Mouse (Mus musculus): ENCODE measurements around the gene Pakap. TPM values are rescaled to one million over a fixed set of nuclear protein-coding genes. Genes with fewer than 3 reads are reported as not detected.

The Pakap gene
- polyA plus RNA-seq, 2 experiments = 0.51 TPM; not detected in 1

DNA sequence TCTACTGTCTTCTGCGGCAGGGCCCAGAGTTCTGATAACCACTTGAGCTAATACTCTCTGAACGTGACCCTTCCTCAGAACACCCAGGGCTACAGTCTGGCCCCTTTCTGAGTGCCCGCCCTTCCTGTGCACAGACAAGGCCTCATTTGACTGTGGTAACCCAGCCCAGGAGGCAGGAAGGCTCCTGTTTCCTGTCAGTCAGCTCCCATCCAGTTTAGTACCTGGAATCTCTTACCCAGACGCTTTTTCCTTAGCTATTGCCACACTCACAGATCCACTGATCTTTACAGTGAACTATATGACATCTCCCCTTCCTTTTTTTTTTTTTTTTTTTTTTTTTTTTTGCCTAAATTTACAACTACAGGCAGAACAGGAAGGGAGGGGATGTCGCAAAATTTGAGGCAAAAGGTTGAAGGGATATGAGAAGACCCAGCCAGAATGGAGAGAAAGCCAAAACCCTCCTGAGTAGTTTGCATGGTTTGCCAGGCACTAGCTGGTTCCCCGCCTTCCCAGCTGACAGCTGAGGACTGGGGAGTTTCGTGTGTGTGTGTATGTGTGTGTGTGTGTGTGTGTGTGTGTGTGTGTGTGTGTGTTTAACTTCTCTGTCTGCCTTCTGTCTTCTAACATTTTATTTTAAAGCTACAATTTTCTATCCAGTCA lies 245.1 kb downstream of the Pakap start:
- no peak for DNase-seq (ENCODE audit: low read depth in 3 of 3, low spot score in 3 of 3)
- Histone ChIP-seq H3K9me3 (ENCODE audit: control insufficient read depth, low read length) (no peaks in the 10 kb centered on the region), H3K27ac (no peak overlapping the region), H3K27me3 (ENCODE audit: control insufficient read depth, insufficient read depth, low read length) (no peaks in the 10 kb centered on the region), H3K36me3 (replicated peaks; ENCODE audit: control insufficient read depth, insufficient read depth, low read depth) (no peaks in the 10 kb centered on the region), H3K4me2 (ENCODE audit: low read depth) (no peak overlapping the region), H3K4me1 (replicated peaks; ENCODE audit: control insufficient read depth in 2 of 2, insufficient read depth in 2 of 2, low read length in 1 of 2) (peaks cover 0 to 10% of the 10 kb centered on the region in 2 experiments; a peak in 2 of 4 replicates), H3K4me3 (ENCODE audit: insufficient read depth in 1 of 2, low read depth in 2 of 2, low read length in 2 of 2) (no peak overlapping the region), H3K9ac (replicated peaks) (no peak overlapping the region)
- TF ChIP-seq EP300 (IDR thresholded peaks at IDR 0.05; ENCODE audit: low read depth) (no peak), CTCF (IDR thresholded peaks at IDR 0.05; ENCODE audit: low read depth) (no peak)
- 13% methylated on average over 7 of the region's 7 CpGs for WGBS (ENCODE audit: insufficient replicate concordance)
- peak; percentile 76 for ATAC-seq (ENCODE audit: insufficient read depth)

DNA sequence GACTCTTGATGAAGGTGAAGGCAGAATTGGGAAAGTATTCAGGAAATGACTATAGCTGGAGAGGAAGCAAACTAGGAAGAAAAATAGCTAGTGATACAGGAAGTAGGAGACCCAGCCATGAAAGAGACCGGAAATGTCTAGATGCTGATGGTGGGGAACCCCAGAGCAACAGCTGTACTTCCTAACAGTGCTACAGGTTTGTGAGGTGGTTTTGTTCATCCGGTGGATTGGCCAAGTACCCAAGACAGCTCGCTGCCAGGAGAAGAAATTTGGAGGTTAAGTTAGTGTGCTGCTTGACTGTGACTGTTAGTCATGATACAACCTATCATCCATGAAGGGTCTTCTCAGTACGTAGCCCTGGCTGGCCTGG lies 245.6 kb downstream of the Pakap start:
- Histone ChIP-seq H3K36me3 (replicated peaks; ENCODE audit: control insufficient read depth, insufficient read depth, low read depth) (no peaks in the 10 kb centered on the region), H3K27ac (no peak overlapping the region), H3K4me2 (ENCODE audit: low read depth) (no peak overlapping the region), H3K9me3 (ENCODE audit: control insufficient read depth, low read length) (no peaks in the 10 kb centered on the region), H3K4me1 (replicated peaks; ENCODE audit: control insufficient read depth in 2 of 2, insufficient read depth in 2 of 2, low read length in 1 of 2) (peaks cover 0 to 10% of the 10 kb centered on the region in 2 experiments; a peak in 2 of 4 replicates), H3K9ac (replicated peaks) (no peak overlapping the region), H3K27me3 (ENCODE audit: control insufficient read depth, insufficient read depth, low read length) (no peaks in the 10 kb centered on the region), H3K4me3 (ENCODE audit: insufficient read depth in 1 of 2, low read depth in 2 of 2, low read length in 2 of 2) (no peak overlapping the region)
- no peak for DNase-seq (ENCODE audit: low read depth in 3 of 3, low spot score in 3 of 3)
- no peak for ATAC-seq (ENCODE audit: insufficient read depth)
- WGBS (ENCODE audit: insufficient replicate concordance) = 38% methylated on average over 4 of the region's 4 CpGs
- TF ChIP-seq CTCF (IDR thresholded peaks at IDR 0.05; ENCODE audit: low read depth) (no peak), EP300 (IDR thresholded peaks at IDR 0.05; ENCODE audit: low read depth) (no peak)

DNA sequence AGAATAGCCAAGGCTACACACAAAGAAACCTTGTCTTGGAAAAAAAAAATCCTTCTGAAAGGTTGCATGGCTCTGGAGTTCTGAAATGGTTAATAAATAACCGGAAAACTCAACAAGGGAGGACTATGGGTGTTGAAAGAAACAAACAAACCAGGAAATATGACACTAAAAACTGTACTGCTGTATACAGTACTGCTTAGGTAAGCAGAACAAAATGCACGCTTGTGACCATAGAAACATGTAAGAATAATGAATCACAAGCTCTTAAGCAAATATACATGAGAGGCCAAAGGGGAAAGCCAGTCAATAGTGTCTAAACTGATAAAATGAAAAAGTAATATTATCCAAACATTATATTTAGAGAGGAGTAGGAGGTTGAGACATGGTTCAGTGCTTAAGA lies 247.4 kb downstream of the Pakap start:
- no peak for ATAC-seq (ENCODE audit: insufficient read depth)
- WGBS (ENCODE audit: insufficient replicate concordance) = 63% methylated on average over 2 of the region's 2 CpGs
- no peak for DNase-seq (ENCODE audit: low read depth in 3 of 3, low spot score in 3 of 3)
- Histone ChIP-seq H3K4me2 (ENCODE audit: low read depth) (no peak overlapping the region), H3K27ac (no peak overlapping the region), H3K9ac (replicated peaks) (no peak overlapping the region), H3K9me3 (ENCODE audit: control insufficient read depth, low read length) (no peaks in the 10 kb centered on the region), H3K27me3 (ENCODE audit: control insufficient read depth, insufficient read depth, low read length) (no peaks in the 10 kb centered on the region), H3K4me1 (replicated peaks; ENCODE audit: control insufficient read depth in 2 of 2, insufficient read depth in 2 of 2, low read length in 1 of 2) (peaks cover 0 to 10% of the 10 kb centered on the region in 2 experiments; a peak in 2 of 4 replicates), H3K36me3 (replicated peaks; ENCODE audit: control insufficient read depth, insufficient read depth, low read depth) (no peaks in the 10 kb centered on the region), H3K4me3 (ENCODE audit: insufficient read depth in 1 of 2, low read depth in 2 of 2, low read length in 2 of 2) (no peak overlapping the region)
- no peak for TF ChIP-seq CTCF (IDR thresholded peaks at IDR 0.05; ENCODE audit: low read depth)
- TF ChIP-seq EP300 (IDR thresholded peaks at IDR 0.05; ENCODE audit: low read depth) = no peak

DNA sequence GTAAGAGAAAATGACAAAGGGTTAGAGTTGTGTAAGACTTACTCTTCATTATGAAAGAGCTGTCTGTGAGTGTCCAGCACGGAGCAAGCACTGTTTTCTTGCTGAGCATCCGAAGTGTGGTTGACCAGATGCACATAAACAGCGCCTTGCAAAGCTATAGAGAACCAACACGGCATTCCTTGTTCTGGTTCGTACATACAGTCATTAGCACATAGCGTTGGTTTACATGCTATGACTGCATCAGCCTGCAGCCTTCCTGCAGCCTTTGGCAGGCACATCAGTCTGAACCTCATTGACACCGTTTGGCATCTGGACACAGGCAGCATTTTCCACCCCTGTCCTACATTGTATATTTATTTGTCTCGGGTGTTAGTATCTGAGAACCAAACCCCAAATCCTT lies 248.2 kb downstream of the Pakap start:
- no peak overlapping the region for H3K4me2 ChIP-seq (ENCODE audit: low read depth)
- H3K9me3 ChIP-seq (ENCODE audit: control insufficient read depth, low read length) = no peaks in the 10 kb centered on the region
- DNase-seq (ENCODE audit: low read depth in 3 of 3, low spot score in 3 of 3) = no peak
- peaks cover 0 to 10% of the 10 kb centered on the region in 2 experiments; a peak in 2 of 4 replicates for H3K4me1 ChIP-seq (replicated peaks; ENCODE audit: control insufficient read depth in 2 of 2, insufficient read depth in 2 of 2, low read length in 1 of 2)
- no peak overlapping the region for H3K27ac ChIP-seq
- no peak overlapping the region for H3K9ac ChIP-seq (replicated peaks)
- H3K36me3 ChIP-seq (replicated peaks; ENCODE audit: control insufficient read depth, insufficient read depth, low read depth) = no peaks in the 10 kb centered on the region
- TF ChIP-seq EP300 (IDR thresholded peaks at IDR 0.05; ENCODE audit: low read depth) (no peak), CTCF (IDR thresholded peaks at IDR 0.05; ENCODE audit: low read depth) (no peak)
- H3K27me3 ChIP-seq (ENCODE audit: control insufficient read depth, insufficient read depth, low read length) = no peaks in the 10 kb centered on the region
- 72% methylated on average over 8 of the region's 8 CpGs for WGBS (ENCODE audit: insufficient replicate concordance)
- no peak overlapping the region for H3K4me3 ChIP-seq (ENCODE audit: insufficient read depth in 1 of 2, low read depth in 2 of 2, low read length in 2 of 2)
- no peak for ATAC-seq (ENCODE audit: insufficient read depth)

DNA sequence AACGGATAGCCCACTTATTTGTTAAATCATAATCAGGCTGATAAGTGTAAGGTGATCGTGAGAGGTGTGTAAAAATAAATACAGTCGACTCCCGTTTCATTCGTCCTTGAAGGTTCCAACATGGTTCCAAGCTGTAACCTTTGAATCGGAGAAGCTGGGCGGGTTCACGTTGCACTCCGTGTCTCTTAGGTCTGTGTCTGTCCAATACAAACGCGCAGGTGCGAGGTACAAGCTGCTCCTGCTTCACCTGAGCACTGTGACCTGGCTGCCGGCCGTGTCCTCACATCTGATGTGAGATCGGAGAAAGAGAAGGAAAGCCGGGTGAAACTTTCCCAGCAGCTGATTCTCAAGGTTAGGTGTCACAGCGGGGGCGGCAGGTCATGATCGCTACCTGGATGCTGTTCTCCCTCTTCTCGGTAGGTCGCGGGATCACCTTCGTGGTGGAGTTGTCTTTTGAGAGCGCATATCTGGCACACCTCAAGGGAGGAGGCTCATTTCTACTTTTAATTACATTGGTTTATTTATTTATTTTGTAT lies 252.9 kb downstream of the Pakap start:
- H3K4me1 ChIP-seq (replicated peaks; ENCODE audit: control insufficient read depth in 2 of 2, insufficient read depth in 2 of 2, low read length in 1 of 2) = no peaks in the 10 kb centered on the region
- H3K9me3 ChIP-seq (ENCODE audit: control insufficient read depth, low read length) = no peaks in the 10 kb centered on the region
- DNase-seq (ENCODE audit: low read depth in 3 of 3, low spot score in 3 of 3) (no peak), ATAC-seq (ENCODE audit: insufficient read depth) (no peak)
- H3K27ac ChIP-seq = no peak overlapping the region
- no peak overlapping the region for H3K4me2 ChIP-seq (ENCODE audit: low read depth)
- TF ChIP-seq CTCF (IDR thresholded peaks at IDR 0.05; ENCODE audit: low read depth) (no peak), EP300 (IDR thresholded peaks at IDR 0.05; ENCODE audit: low read depth) (no peak)
- no peaks in the 10 kb centered on the region for H3K36me3 ChIP-seq (replicated peaks; ENCODE audit: control insufficient read depth, insufficient read depth, low read depth)
- no peak overlapping the region for H3K9ac ChIP-seq (replicated peaks)
- H3K4me3 ChIP-seq (ENCODE audit: insufficient read depth in 1 of 2, low read depth in 2 of 2, low read length in 2 of 2) = no peak overlapping the region
- WGBS (ENCODE audit: insufficient replicate concordance) = 79% methylated on average over 24 of the region's 24 CpGs
- H3K27me3 ChIP-seq (ENCODE audit: control insufficient read depth, insufficient read depth, low read length) = no peaks in the 10 kb centered on the region

Measured in liver, embryonic 14.5 days (tissue).